Mouse (Mus musculus): ENCODE measurements at regions not wholly inside any gene's neighbourhood (a gene's known extent, or its start where the extent isn't known, plus 50 kb on each side); places are given as distances from the start of the nearest gene placed in this dataset.

GRCm38 (mm10) chr14:80536044-80536745 lies 552.3 kb downstream of the Olfm4 start:
- Histone ChIP-seq H3K4me1 (ENCODE audit: insufficient read depth, low read depth, low read length) (no peaks in the 10 kb centered on the region), H3K9me3 (replicated peaks) (0 out of 2 replicates have a peak, but pooled peaks cover 9% of the 10 kb centered on the region), H3K27me3 (ENCODE audit: insufficient read depth, low read length) (no peaks in the 10 kb centered on the region), H3K36me3 (replicated peaks) (no peaks in the 10 kb centered on the region), H3K4me3 (ENCODE audit: low read depth, low read length) (no peak overlapping the region)
- no peak for ATAC-seq (ENCODE audit: extremely low read depth, insufficient number of reproducible peaks, low FRiP score, poor library complexity, severe bottlenecking)
- no peak for DNase-seq (ENCODE audit: low spot score)
- no peak for TF ChIP-seq CTCF (IDR thresholded peaks at IDR 0.05; ENCODE audit: low read depth, low read length)
- TF ChIP-seq GATA1 (IDR thresholded peaks at IDR 0.05; ENCODE audit: borderline replicate concordance, low read length), result no peak
- no peak for TF ChIP-seq TAL1 (conservative IDR thresholded peaks at IDR 0.05; ENCODE audit: low read depth, low read length)
- no peak for TF ChIP-seq GATA2 (IDR thresholded peaks at IDR 0.05; ENCODE audit: borderline replicate concordance, low read depth, low read length)
- no peak for TF ChIP-seq POLR2AphosphoS5 (IDR thresholded peaks at IDR 0.05; ENCODE audit: insufficient replicate concordance, low read depth, low read length)

GRCm38 (mm10) chr14:80559950-80560349 lies 576.1 kb downstream of the Olfm4 start:
- ATAC-seq (ENCODE audit: extremely low read depth, insufficient number of reproducible peaks, low FRiP score, poor library complexity, severe bottlenecking) (no peak), DNase-seq (ENCODE audit: low spot score) (no peak)
- TF ChIP-seq CTCF (IDR thresholded peaks at IDR 0.05; ENCODE audit: low read depth, low read length), result no peak
- TF ChIP-seq GATA2 (IDR thresholded peaks at IDR 0.05; ENCODE audit: borderline replicate concordance, low read depth, low read length), result no peak
- TF ChIP-seq GATA1 (IDR thresholded peaks at IDR 0.05; ENCODE audit: borderline replicate concordance, low read length), result no peak
- TF ChIP-seq POLR2AphosphoS5 (IDR thresholded peaks at IDR 0.05; ENCODE audit: insufficient replicate concordance, low read depth, low read length), result no peak
- no peak for TF ChIP-seq TAL1 (conservative IDR thresholded peaks at IDR 0.05; ENCODE audit: low read depth, low read length)
- H3K4me3 ChIP-seq (ENCODE audit: low read depth, low read length), result no peak overlapping the region
- H3K27me3 ChIP-seq (ENCODE audit: insufficient read depth, low read length), result no peaks in the 10 kb centered on the region
- H3K36me3 ChIP-seq (replicated peaks), result no peaks in the 10 kb centered on the region
- H3K4me1 ChIP-seq (ENCODE audit: insufficient read depth, low read depth, low read length), result no peaks in the 10 kb centered on the region
- H3K9me3 ChIP-seq (replicated peaks), result peaks cover 26% of the 10 kb centered on the region
